Mouse (Mus musculus) embryonic facial prominence, embryonic 11.5 days (tissue): ENCODE data around the gene Eif4b. TPM values are rescaled to one million over a fixed set of nuclear protein-coding genes. Genes with fewer than 3 reads are reported as not detected.

Experiments used
- ATAC-seq: fragments of 200-750 bp; cut with Nextera tagmentation; replicated peaks from 2 replicates; pipeline ENCODE4 v1.8.0; 2017; ENCODE audit warnings: low read depth; ENCODE audit not compliant: insufficient number of reproducible peaks, low FRiP score, low TSS enrichment
- DNase-seq: peaks from one replicate; pipeline ENCODE4 v3.0.0-alpha.2; 2015; ENCODE audit warnings: low spot score
- H3K27ac ChIP-seq: fragments of 300-500 bp; sonication (generic); replicated peaks from 2 replicates; pipeline ENCODE4 v1.5.1; 2014; ENCODE audit warnings: mild to moderate bottlenecking, low read depth, low read length, control low read depth
- H3K27me3 ChIP-seq: fragments of 300-500 bp; sonication (generic); 2 replicates; pipeline ENCODE4 v1.6.1; 2014; ENCODE audit warnings: mild to moderate bottlenecking, low read length, moderate library complexity, mixed read lengths; ENCODE audit not compliant: control insufficient read depth, insufficient read depth
- H3K36me3 ChIP-seq: fragments of 300-500 bp; sonication (generic); replicated peaks from 2 replicates; pipeline ENCODE4 v1.6.1; 2014; ENCODE audit warnings: low read depth, mild to moderate bottlenecking, low read length, moderate library complexity, mixed read lengths; ENCODE audit not compliant: control insufficient read depth, insufficient read depth
- H3K4me1 ChIP-seq: fragments of 300-500 bp; sonication (generic); 2 replicates; pipeline ENCODE4 v1.6.1; 2014; ENCODE audit warnings: low read length, mixed read lengths; ENCODE audit not compliant: control insufficient read depth, insufficient read depth
- H3K4me2 ChIP-seq: fragments of 300-500 bp; sonication (generic); 2 replicates; pipeline ENCODE4 v1.6.1; 2014; ENCODE audit warnings: low read depth, mild to moderate bottlenecking, control low read depth, low read length, moderate library complexity
- H3K4me3 ChIP-seq: fragments of 300-500 bp; sonication (generic); 2 replicates; pipeline ENCODE4 v1.5.1; 2014; ENCODE audit warnings: low read depth, low read length, control low read depth
- H3K9ac ChIP-seq: fragments of 300-500 bp; sonication (generic); replicated peaks from 2 replicates; pipeline ENCODE4 v1.6.1; 2014; ENCODE audit warnings: mild to moderate bottlenecking, control low read depth, low read length
- H3K9me3 ChIP-seq: fragments of 300-500 bp; sonication (generic); replicated peaks from 2 replicates; pipeline ENCODE4 v1.6.1; 2016; ENCODE audit warnings: mild to moderate bottlenecking, low read length, inconsistent platforms, mixed read lengths; ENCODE audit not compliant: control insufficient read depth
- WGBS: fragments of 180-500 bp; shearing (Covaris S2); extraction: QIAGEN DNeasy Blood & Tissue Kit; methylation state at CpG from one replicate; pipeline ENCODE4 v1.1.7; 2014; 5-methylcytosine and 5-hydroxymethylcytosine counted together
- polyA plus RNA-seq: library from polyadenylated mRNA; unstranded; fragments of >200 nt; fragmentation: Nextera tagmentation; extraction: Ambion mirVana; gene quantifications from 2 replicates; pipeline ENCODE4 v1.2.1, GENCODE M21; 2014

The Eif4b gene
- polyA plus RNA-seq, 1 experiment from 2014 or later = 130 TPM

DNA sequence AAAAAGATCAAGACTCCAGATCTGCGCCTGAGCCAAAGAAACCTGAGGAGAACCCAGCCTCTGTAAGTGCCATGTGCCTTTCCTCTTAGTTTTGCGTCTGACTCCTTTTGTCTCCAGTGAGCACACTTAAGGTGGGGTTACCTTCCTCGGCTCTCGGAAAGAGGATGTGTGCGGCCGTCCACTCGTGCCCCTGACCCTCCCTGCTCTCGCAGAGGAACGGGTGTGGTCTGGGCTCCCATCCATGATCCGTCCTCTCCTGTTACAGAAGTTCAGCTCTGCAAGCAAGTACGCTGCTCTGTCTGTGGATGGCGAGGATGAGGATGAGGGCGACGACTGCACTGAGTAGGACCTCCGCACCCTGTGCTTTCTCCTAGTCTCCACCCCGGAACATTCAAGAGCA lies 21.4 kb downstream of the Eif4b start:
- Histone ChIP-seq H3K27ac (no peak overlapping the region), H3K27me3 (no peaks in the 10 kb centered on the region), H3K9ac (no peak overlapping the region), H3K4me2 (no peak overlapping the region), H3K4me3 (no peak overlapping the region), H3K4me1 (peaks cover 5% of the 10 kb centered on the region; the same call in 1 of the 2 replicates), H3K36me3 (peaks cover 25% of the 10 kb centered on the region), H3K9me3 (no peaks in the 10 kb centered on the region)
- WGBS = 88% methylated on average over 16 of the region's 16 CpGs
- ATAC-seq = no peak
- no peak for DNase-seq

DNA sequence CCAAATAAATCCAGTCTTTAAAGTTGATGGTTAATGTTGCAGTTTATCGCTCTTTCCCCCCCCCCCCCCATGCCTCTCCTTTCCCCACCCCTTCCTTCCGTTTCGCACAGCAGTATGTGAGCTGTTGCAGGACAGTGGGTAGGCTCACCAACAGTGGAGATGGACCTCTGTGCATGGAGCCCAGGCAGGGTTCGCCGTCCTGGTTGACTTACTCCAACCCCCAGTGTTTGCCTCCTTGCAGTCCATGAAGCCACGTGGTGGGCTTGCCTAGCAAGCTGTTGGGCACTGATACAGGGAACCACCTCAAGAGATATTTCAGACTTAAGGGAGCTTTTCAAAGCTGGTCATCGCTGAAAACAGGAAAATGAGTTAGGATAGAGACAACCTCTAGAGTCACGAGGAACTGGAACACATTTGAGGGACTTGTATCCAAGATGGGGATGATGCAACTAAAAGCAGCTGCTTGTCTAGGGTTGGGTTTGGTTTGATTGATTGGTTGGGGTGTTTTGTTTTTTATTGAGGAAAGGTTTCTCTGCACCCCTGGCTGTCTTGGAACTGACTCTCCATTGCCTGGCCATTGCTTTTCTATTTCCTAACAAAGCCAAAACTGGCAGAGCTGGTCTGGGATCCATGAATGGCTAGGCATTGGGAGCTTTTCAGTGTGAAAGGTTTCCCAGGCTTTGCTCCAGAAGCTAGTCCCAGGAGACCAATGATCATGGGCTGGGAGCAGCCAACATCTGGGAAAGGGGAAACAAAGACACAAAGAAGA lies 23.8 kb downstream of the Eif4b start:
- Histone ChIP-seq H3K9me3 (no peaks in the 10 kb centered on the region), H3K4me1 (peaks cover 20% of the 10 kb centered on the region), H3K9ac (no peak overlapping the region), H3K36me3 (peaks cover 20% of the 10 kb centered on the region), H3K27me3 (no peaks in the 10 kb centered on the region), H3K4me2 (no peak overlapping the region), H3K27ac (no peak overlapping the region), H3K4me3 (no peak overlapping the region)
- 75% methylated on average over 7 of the region's 8 CpGs for WGBS
- DNase-seq (no peak), ATAC-seq (no peak)

DNA sequence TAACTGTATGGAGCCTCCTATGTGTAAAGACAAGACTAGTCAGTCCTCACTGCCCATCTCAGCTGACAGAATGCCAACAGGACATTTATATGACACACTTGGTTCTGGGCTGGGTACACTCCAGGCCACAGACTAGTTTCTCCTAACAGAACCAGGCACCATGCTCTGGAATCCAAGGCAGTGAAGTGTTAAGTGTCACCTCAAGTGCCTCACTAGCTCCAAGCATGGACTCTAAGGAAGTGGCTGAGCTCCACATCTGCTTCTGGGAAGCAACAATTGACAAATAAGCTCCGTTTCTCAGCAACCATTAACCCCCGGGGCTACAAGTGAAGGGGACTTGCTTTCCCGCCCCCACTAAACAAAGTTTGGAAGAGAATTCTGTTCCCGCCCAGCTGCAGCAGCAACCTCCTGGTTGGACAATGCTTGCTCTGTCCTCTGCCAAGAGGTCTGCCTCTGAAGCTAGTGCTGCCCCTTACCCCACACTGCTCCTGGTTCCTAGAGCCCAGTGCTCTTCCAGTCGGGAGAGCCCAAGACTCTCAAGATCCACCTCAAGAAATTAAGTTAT lies 24.5 kb downstream of the Eif4b start:
- DNase-seq (peak; percentile 66), ATAC-seq (no peak)
- 20% methylated on average over 5 of the region's 5 CpGs for WGBS
- Histone ChIP-seq H3K27ac (no peak overlapping the region), H3K4me2 (no peak overlapping the region), H3K9ac (no peak overlapping the region), H3K9me3 (no peaks in the 10 kb centered on the region), H3K4me1 (peaks cover 28% of the 10 kb centered on the region), H3K4me3 (no peak overlapping the region), H3K36me3 (peaks cover 20% of the 10 kb centered on the region), H3K27me3 (no peaks in the 10 kb centered on the region)

DNA sequence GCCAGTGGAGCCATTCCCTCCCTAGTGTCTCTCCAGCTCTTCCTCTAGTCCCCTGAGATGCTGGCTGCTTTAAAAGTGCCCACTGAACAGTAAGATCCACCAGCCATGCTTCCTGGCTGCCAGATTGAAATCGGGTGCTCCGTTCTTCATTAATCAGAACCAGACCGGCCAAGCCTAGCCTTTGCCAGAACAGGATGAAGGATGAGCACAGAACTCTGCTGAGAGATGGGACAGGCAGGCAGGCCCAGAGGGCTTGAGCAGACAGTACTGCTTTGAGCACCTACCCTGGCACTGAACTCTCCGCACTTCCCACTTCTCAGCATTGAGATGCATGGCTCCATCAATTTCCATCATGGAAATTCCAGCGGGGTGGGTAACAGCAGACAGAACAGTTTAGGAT lies 25.7 kb downstream of the Eif4b start:
- no peak overlapping the region for H3K27ac ChIP-seq

DNA sequence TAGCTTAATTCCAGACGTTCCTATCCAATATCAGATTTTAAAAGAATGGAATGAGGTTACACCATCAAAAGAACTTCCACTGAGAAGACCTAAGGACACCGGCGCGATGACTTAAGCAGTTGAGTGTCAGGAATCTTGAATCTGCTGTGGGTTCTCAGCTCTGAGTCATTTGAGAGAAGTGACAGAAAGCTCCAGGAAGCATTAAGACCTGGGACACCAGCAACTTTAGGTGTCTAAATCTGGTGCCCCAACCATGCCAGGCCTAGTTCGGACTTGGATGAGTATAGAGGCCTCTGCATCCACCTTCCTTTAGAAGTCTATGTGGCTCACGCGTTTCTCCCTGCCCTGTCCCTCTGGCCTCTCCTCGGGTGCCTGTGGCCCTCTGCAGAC lies 26.2 kb downstream of the Eif4b start:
- H3K4me2 ChIP-seq = peak overlapping the region; percentile 80
- ATAC-seq = no peak
- H3K4me1 ChIP-seq = peaks cover 35% of the 10 kb centered on the region
- H3K27me3 ChIP-seq = no peaks in the 10 kb centered on the region
- H3K27ac ChIP-seq = no peak overlapping the region; the same call in 1 of the 2 replicates
- H3K4me3 ChIP-seq = peak overlapping the region; percentile 46
- H3K9me3 ChIP-seq = no peaks in the 10 kb centered on the region
- peaks cover 11% of the 10 kb centered on the region for H3K36me3 ChIP-seq
- no peak for DNase-seq
- H3K9ac ChIP-seq = peak overlapping the region; percentile 50
- WGBS = 18% methylated on average over 8 of the region's 8 CpGs

More for the DNA sequence above, 25.7 kb downstream of the Eif4b start:
- peaks cover 15% of the 10 kb centered on the region for H3K36me3 ChIP-seq
- no peaks in the 10 kb centered on the region for H3K27me3 ChIP-seq
- ATAC-seq = no peak
- 30% methylated on average over 5 of the region's 5 CpGs for WGBS
- H3K4me3 ChIP-seq = no peak overlapping the region; the same call in 1 of the 2 replicates
- peaks cover 35% of the 10 kb centered on the region for H3K4me1 ChIP-seq
- H3K9me3 ChIP-seq = no peaks in the 10 kb centered on the region
- H3K9ac ChIP-seq = no peak overlapping the region
- DNase-seq = peak; percentile 32
- H3K4me2 ChIP-seq = no peak overlapping the region

GRCm38 (mm10) chr15:102100161-102100981 lies 26.8 kb downstream of the Eif4b start, which contains the start of gene Tns2:
Tns2 (plus strand) TSS chr15:102100413.
- H3K27ac ChIP-seq = peak within 1 kb of the TSS; percentile 75
- DNase-seq = peak; percentile 78
- peak within 1 kb of the TSS; percentile 46 for H3K4me3 ChIP-seq
- peak; percentile 39 for ATAC-seq
- peak within 1 kb of the TSS; percentile 50 for H3K9ac ChIP-seq
- H3K9me3 ChIP-seq = no peaks in the 10 kb centered on the region
- no peaks in the 10 kb centered on the region for H3K27me3 ChIP-seq
- WGBS = 1% methylated on average over 62 of the region's 82 CpGs
- H3K4me2 ChIP-seq = peak within 1 kb of the TSS; percentile 80
- peaks cover 35% of the 10 kb centered on the region for H3K4me1 ChIP-seq
- H3K36me3 ChIP-seq = peaks cover 5% of the 10 kb centered on the region

DNA sequence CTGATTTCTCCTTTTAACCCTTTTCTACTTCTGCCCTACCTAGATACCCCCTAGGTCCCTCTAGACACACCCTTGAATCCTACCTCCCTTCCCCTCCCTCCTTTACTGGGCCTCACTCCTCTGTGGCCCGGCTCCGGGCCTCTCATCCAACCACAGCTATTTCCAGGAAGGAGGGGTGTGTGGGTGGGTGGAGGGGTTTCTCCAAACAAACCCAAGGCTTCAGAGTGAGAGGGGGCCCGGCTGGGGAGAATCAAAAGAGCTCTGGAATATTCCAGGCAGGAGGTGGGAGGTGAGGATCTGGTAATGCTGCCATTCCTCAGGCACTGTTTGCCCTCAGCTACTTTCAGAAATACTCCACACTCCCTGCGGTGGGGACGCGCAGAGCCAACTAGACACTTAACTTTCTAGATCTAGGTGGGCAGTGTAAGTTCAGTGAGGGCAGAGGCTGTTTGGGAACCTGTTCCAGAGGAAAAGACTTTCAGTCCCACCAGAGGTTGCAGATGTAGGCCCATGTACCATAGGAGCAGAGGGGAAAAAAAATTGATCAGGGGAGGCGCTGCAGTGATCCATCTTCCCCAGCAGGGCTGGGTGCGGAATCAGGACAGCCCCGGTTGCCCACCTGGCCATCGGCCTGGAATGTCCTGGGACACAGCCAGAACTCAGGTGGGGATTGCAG lies 27.6 kb downstream of the Eif4b start:
- H3K9me3 ChIP-seq = no peaks in the 10 kb centered on the region
- DNase-seq = peak; percentile 45
- H3K4me3 ChIP-seq = peak overlapping the region; percentile 46
- peak overlapping the region; percentile 80 for H3K4me2 ChIP-seq
- H3K36me3 ChIP-seq = no peaks in the 10 kb centered on the region
- peak overlapping the region; percentile 75 for H3K27ac ChIP-seq
- peak overlapping the region; percentile 50 for H3K9ac ChIP-seq
- H3K4me1 ChIP-seq = peaks cover 35% of the 10 kb centered on the region
- H3K27me3 ChIP-seq = no peaks in the 10 kb centered on the region
- 23% methylated on average over 10 of the region's 10 CpGs for WGBS
- ATAC-seq = peak; percentile 37; the same call in 1 of the 2 replicates
